Mouse (Mus musculus): ENCODE data around the gene Cetn4. TPM values are rescaled to one million over a fixed set of nuclear protein-coding genes. Genes with fewer than 3 reads are reported as not detected.

Gene Cetn4
- polyA plus RNA-seq (2015; fragmentation: Nextera tagmentation; extraction: Ambion mirVana), result 2.3 and 2.6 TPM in 2 replicates

DNA sequence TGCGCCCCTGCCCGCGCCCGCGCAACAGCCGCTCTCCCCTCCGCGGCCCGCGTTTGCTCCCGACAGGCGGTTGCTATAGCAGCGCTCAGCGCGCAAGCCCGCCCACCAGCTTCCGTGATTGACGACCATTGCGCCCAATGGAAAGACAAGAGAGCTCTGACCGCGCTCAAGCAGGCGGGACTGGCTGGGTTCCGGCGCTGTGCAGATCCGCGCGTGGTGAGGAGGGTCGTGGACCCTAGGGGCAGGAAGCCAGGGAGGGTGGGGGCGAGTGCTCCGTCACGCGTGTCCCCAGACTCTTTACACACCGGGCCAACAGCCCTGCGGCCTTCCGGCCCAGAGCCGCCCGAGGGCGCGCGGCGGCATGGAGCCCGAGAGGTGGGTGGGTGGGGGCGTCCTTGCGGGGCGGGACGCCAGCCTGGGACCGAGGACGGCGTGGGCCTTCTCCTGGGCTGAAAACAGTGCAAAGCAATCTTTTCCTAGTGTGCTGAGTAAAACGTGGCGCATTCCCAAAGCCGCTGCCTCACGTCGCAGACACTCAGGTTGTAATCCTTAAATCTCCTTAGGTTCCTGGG is at the start of gene Cetn4, which contains the start of gene Bbs12:
Cetn4 (minus strand) TSS at position 339 of the 572 bp plus-strand sequence.
Bbs12 (plus strand) TSS at position 185 of the 572 bp plus-strand sequence.
- peak within 1 kb of the TSS; percentile 89 for H3K9ac ChIP-seq
- peak; percentile 100 for ATAC-seq
- WGBS, result under 1% methylated on average over 54 of the region's 54 CpGs
- H3K4me3 ChIP-seq (replicated peaks), result peak within 1 kb of the TSS; percentile 85
- H3K27me3 ChIP-seq (replicated peaks), result no peaks in the 10 kb centered on the region
- H3K36me3 ChIP-seq, result no peaks in the 10 kb centered on the region
- H3K9me3 ChIP-seq, result no peaks in the 10 kb centered on the region
- H3K4me1 ChIP-seq (replicated peaks), result no peaks in the 10 kb centered on the region
- H3K4me2 ChIP-seq (replicated peaks), result peak within 1 kb of the TSS; percentile 75
- peak within 1 kb of the TSS; percentile 74 for H3K27ac ChIP-seq

GRCm38 (mm10) chr3:37360729-37361128 is 48.2 kb upstream of the Cetn4 start:
- no peaks in the 10 kb centered on the region for H3K36me3 ChIP-seq
- no peaks in the 10 kb centered on the region for H3K9me3 ChIP-seq
- H3K4me2 ChIP-seq (replicated peaks), result no peak overlapping the region
- H3K4me3 ChIP-seq (replicated peaks), result no peak overlapping the region
- no peak overlapping the region for H3K27ac ChIP-seq
- H3K27me3 ChIP-seq (replicated peaks), result no peaks in the 10 kb centered on the region
- no peaks in the 10 kb centered on the region for H3K4me1 ChIP-seq (replicated peaks)
- H3K9ac ChIP-seq, result no peak overlapping the region
- no peak for ATAC-seq
- 71% methylated on average over 9 of the region's 9 CpGs for WGBS

GRCm38 (mm10) chr3:37354737-37355136 is 42.2 kb upstream of the Cetn4 start:
- no peak overlapping the region for H3K27ac ChIP-seq
- H3K9me3 ChIP-seq, result no peaks in the 10 kb centered on the region
- no peaks in the 10 kb centered on the region for H3K36me3 ChIP-seq
- no peak overlapping the region for H3K4me3 ChIP-seq (replicated peaks)
- H3K27me3 ChIP-seq (replicated peaks), result 0 out of 2 replicates have a peak, but pooled peaks cover 2% of the 10 kb centered on the region
- no peak overlapping the region for H3K4me2 ChIP-seq (replicated peaks)
- 74% methylated on average over 1 of the region's 1 CpGs for WGBS
- ATAC-seq, result no peak
- no peak overlapping the region for H3K9ac ChIP-seq
- H3K4me1 ChIP-seq (replicated peaks), result no peaks in the 10 kb centered on the region

DNA sequence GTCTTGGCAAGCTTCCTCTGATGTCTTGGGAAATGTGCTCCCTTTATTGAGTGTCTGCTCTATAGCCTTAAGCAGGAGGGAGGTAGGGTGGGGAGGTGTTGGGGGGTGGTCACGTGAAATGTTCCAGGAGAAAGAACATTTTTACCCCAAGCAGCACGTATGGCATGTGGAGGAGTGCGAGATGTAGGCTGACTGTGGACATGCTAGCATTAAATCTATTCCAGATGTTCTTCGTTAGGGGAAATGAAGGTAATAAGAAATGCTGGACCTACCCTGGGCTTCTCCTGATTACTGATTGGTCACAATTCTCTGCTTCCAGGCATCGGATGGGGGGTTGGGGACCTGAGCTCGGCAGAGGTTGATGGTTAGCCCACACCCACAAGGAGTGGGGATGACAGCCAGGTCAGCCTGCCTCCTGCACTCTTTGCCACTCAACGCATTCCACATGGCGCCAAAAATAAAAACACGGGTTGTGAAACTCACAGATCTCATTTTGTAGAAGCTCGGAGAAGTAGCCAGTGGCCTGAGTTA is 41.5 kb upstream of the Cetn4 start:
- 81% methylated on average over 10 of the region's 10 CpGs for WGBS
- no peak overlapping the region for H3K27ac ChIP-seq
- no peak for ATAC-seq
- H3K4me2 ChIP-seq (replicated peaks), result no peak overlapping the region
- H3K4me1 ChIP-seq (replicated peaks), result peaks cover 2% of the 10 kb centered on the region
- no peak overlapping the region for H3K9ac ChIP-seq
- peaks cover 8% of the 10 kb centered on the region; the same call in 1 of the 2 replicates for H3K27me3 ChIP-seq (replicated peaks)
- no peaks in the 10 kb centered on the region for H3K9me3 ChIP-seq
- no peak overlapping the region for H3K4me3 ChIP-seq (replicated peaks)
- H3K36me3 ChIP-seq, result no peaks in the 10 kb centered on the region

GRCm38 (mm10) chr3:37350386-37350785 is 37.9 kb upstream of the Cetn4 start:
- Histone ChIP-seq H3K4me3 (replicated peaks) (no peak overlapping the region), H3K4me1 (replicated peaks) (peaks cover 13% of the 10 kb centered on the region), H3K27me3 (replicated peaks) (peaks cover 13% of the 10 kb centered on the region), H3K4me2 (replicated peaks) (no peak overlapping the region), H3K36me3 (no peaks in the 10 kb centered on the region), H3K9me3 (no peaks in the 10 kb centered on the region), H3K9ac (no peak overlapping the region), H3K27ac (no peak overlapping the region)
- ATAC-seq, result no peak
- WGBS, result 58% methylated on average over 7 of the region's 7 CpGs

GRCm38 (mm10) chr3:37349166-37349548 is 36.6 kb upstream of the Cetn4 start:
- Histone ChIP-seq H3K9me3 (no peaks in the 10 kb centered on the region), H3K9ac (peak overlapping the region; percentile 73), H3K27me3 (replicated peaks) (peaks cover 13% of the 10 kb centered on the region), H3K4me2 (replicated peaks) (peak overlapping the region; percentile 99), H3K4me3 (replicated peaks) (peak overlapping the region; percentile 74), H3K27ac (no peak overlapping the region), H3K36me3 (no peaks in the 10 kb centered on the region), H3K4me1 (replicated peaks) (peaks cover 13% of the 10 kb centered on the region)
- 12% methylated on average over 8 of the region's 8 CpGs for WGBS
- no peak for ATAC-seq

GRCm38 (mm10) chr3:37348221-37349165 is 36.0 kb upstream of the Cetn4 start, which contains the start of gene Fgf2:
Gene Fgf2, plus strand, starts transcription at chr3:37348346.
- under 1% methylated on average over 75 of the region's 75 CpGs for WGBS
- Histone ChIP-seq H3K4me1 (replicated peaks) (peaks cover 13% of the 10 kb centered on the region), H3K9me3 (no peaks in the 10 kb centered on the region), H3K9ac (peak within 1 kb of the TSS; percentile 73), H3K4me3 (replicated peaks) (peak within 1 kb of the TSS; percentile 74), H3K27me3 (replicated peaks) (peaks cover 13% of the 10 kb centered on the region), H3K27ac (no peak within 1 kb of the TSS), H3K4me2 (replicated peaks) (peak within 1 kb of the TSS; percentile 99), H3K36me3 (no peaks in the 10 kb centered on the region)
- ATAC-seq, result peak; percentile 73

DNA sequence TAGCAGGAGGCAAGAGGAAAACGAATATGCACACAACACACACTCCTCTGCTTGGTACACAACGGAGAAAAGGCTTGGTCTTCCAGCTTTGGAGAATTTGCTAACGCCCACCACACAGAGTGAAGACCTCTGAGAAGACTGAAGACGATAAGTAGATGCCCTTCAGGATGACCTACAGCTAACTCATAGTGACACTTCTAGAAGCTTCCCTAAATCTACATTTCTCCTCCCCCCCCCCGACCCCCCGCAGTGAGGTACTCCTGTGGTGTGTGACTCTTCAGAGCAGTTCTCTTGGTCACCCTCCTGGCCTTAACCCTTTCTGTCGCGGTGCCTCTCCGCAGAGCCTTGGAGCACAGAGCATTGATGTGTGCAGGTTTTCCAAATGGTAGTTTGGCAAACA is 35.2 kb upstream of the Cetn4 start:
- no peak overlapping the region for H3K9ac ChIP-seq
- ATAC-seq, result no peak
- no peaks in the 10 kb centered on the region for H3K9me3 ChIP-seq
- no peaks in the 10 kb centered on the region for H3K36me3 ChIP-seq
- H3K4me3 ChIP-seq (replicated peaks), result peak overlapping the region; percentile 74
- peak overlapping the region; percentile 99 for H3K4me2 ChIP-seq (replicated peaks)
- WGBS, result 35% methylated on average over 9 of the region's 9 CpGs
- no peak overlapping the region for H3K27ac ChIP-seq
- H3K27me3 ChIP-seq (replicated peaks), result peaks cover 13% of the 10 kb centered on the region
- H3K4me1 ChIP-seq (replicated peaks), result peaks cover 13% of the 10 kb centered on the region

DNA sequence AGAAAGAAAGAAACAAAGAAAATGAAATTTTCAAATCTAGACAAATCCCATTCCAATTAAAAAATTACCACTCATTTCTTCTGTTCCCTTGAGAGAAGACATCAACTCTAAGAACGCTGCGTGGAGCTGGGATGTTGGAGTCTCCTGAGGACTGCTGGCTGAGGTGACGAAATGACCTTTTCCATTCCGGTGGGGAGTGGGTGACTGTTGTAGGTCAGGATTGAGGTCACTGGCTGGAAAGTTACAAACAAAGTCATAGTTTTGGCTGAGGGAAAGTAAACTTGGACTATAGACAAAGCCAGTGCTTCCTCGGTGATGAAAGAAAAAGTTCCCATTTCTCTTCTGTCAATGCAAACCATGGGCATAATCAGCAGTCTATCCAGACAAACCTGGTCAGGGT is 30.3 kb upstream of the Cetn4 start:
- Histone ChIP-seq H3K27me3 (replicated peaks) (no peaks in the 10 kb centered on the region; the same call in 1 of the 2 replicates), H3K4me1 (replicated peaks) (peaks cover 3% of the 10 kb centered on the region; the same call in 1 of the 2 replicates), H3K4me3 (replicated peaks) (no peak overlapping the region), H3K4me2 (replicated peaks) (no peak overlapping the region), H3K9me3 (no peaks in the 10 kb centered on the region), H3K9ac (no peak overlapping the region), H3K27ac (no peak overlapping the region), H3K36me3 (no peaks in the 10 kb centered on the region)
- no peak for ATAC-seq
- 52% methylated on average over 5 of the region's 5 CpGs for WGBS

GRCm38 (mm10) chr3:37341110-37341509 is 28.6 kb upstream of the Cetn4 start:
- H3K36me3 ChIP-seq, result no peaks in the 10 kb centered on the region
- no peak overlapping the region for H3K27ac ChIP-seq
- H3K4me1 ChIP-seq (replicated peaks), result no peaks in the 10 kb centered on the region
- no peaks in the 10 kb centered on the region for H3K9me3 ChIP-seq
- no peak overlapping the region for H3K9ac ChIP-seq
- H3K27me3 ChIP-seq (replicated peaks), result no peaks in the 10 kb centered on the region; the same call in 1 of the 2 replicates
- 61% methylated on average over 5 of the region's 5 CpGs for WGBS
- no peak for ATAC-seq
- H3K4me2 ChIP-seq (replicated peaks), result no peak overlapping the region
- no peak overlapping the region for H3K4me3 ChIP-seq (replicated peaks)

- H3K4me1 ChIP-seq (replicated peaks), result no peaks in the 10 kb centered on the region
- no peak overlapping the region for H3K4me3 ChIP-seq (replicated peaks)
- H3K27me3 ChIP-seq (replicated peaks), result no peaks in the 10 kb centered on the region
- no peak overlapping the region for H3K9ac ChIP-seq
- H3K4me2 ChIP-seq (replicated peaks), result no peak overlapping the region
- ATAC-seq, result no peak
- no peaks in the 10 kb centered on the region for H3K9me3 ChIP-seq
- H3K36me3 ChIP-seq, result no peaks in the 10 kb centered on the region
- WGBS, result 92% methylated on average over 4 of the region's 4 CpGs
- H3K27ac ChIP-seq, result no peak overlapping the region
Observed at GRCm38 (mm10) chr3:37334053-37334452, 21.5 kb upstream of the Cetn4 start.

- no peak overlapping the region for H3K4me3 ChIP-seq (replicated peaks)
- no peak overlapping the region for H3K9ac ChIP-seq
- 65% methylated on average over 6 of the region's 6 CpGs for WGBS
- H3K36me3 ChIP-seq, result no peaks in the 10 kb centered on the region
- ATAC-seq, result no peak
- no peak overlapping the region for H3K4me2 ChIP-seq (replicated peaks)
- no peaks in the 10 kb centered on the region for H3K27me3 ChIP-seq (replicated peaks)
- no peaks in the 10 kb centered on the region for H3K4me1 ChIP-seq (replicated peaks)
- H3K27ac ChIP-seq, result no peak overlapping the region
- H3K9me3 ChIP-seq, result no peaks in the 10 kb centered on the region
Observed at GRCm38 (mm10) chr3:37331999-37332449, 19.5 kb upstream of the Cetn4 start.

All from intestine, embryonic 15.5 days (tissue).